Mouse (Mus musculus) cerebellum, adult 11-12 months (tissue): ENCODE measurements around the gene Tcf20.

Source experiments
- DNase-seq: peaks from one replicate; pipeline ENCODE4 v3.0.0; 2022

The Tcf20 gene

DNA sequence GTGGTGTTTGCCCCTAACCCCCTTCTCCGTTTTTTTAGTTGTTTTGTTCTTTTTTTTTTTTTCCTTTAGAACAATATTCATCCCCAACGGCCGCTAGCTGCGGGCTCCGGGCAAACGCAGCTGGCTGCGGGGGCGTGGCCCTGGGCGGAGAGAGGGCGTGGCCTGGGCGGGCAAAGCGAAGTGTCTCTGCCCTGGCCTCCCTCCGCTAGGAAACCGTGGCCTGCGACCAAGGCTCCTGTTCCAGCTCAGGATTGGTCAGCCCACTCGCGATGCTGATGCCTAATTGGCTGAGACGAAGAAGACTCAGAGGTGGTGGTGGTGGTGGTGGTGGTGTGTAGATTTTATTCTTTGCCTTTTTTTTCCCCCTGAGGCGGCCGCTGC, at the start of gene Tcf20:
Tcf20 (minus strand) TSS at position 141 of the 381 bp plus-strand sequence.
- DNase-seq: peak; percentile 71

DNA sequence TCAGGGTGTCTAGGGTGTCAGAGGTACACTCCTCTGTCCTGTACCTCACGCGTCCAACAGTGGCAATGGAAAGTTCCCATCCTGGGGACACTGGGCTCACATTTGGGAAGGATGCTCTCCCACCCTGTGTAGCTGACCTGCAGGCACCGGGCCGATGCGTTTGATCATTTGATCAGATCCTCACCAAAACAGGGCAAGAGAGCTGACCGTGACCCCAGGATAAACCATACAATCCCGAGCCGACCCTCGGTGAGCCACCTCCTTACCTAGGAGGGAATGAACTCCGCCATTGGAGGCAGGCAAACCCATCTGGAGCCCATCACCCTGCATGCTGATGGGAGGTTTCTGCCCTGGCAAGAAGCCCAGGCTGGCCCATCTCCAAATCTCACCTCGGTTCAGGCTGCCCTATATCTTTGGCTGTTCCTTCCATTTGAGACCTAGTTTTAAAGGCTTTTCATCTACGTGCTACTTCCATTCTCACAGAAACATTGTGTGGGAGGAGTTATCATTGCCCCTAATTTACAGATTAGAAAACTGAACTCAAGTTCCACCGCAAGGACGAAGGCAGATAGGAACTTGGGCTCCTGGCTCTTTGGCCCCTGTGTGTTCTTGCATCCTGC, 49.3 kb upstream of the Tcf20 start:
- peak; percentile 57 for DNase-seq

DNA sequence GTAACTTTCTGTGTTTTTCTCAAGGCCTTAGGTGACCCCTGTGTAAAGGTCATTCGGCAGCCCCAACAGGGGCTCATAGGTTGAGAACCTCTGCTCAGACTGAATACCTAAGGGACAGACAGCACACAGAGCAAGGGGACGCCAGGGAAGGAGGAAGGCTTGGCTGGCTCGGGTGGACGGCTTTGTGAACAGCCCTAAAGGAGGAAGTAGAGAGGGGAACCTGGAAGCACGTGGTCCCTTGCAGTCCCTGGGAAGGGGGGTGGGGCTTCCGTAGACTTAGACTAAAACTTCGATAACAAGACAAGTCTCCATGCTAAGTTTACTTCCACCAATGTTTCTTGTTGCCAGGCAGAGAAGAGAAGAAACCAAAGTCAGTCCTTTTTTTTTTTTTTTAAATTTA, 48.4 kb upstream of the Tcf20 start:
- no peak for DNase-seq

DNA sequence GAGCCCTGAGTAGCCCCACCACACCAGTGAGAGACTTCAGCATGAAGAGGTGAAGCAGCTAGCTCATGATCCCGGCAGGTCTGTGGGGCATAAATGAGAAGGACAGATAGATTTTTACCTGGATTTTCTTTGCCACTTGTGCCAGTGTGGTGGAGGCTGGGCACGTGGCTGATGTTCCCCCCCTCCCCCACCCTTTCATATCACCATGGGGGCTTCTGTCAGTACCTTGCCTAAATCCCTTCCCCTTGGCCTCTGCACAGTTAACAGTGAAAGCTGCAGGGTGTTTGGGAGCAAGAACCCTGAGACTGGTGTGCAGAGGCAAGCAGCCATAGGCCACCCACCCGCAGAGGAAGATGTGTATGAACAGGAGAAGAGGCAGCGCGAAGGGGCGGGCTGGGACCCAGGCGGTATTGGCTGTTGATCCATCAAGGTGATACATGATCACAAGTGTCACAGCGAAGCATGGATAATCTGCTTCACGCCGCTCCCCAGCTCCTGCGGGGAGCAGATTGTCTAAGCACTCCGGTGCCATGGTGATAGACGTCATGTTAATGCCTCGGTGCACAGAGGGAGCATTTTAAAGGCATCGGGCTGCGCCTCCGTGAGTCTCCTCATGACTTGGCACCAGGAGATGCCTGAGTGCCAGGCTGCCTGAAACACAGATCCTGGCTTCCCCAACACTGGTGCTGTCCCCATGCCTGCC, 46.8 kb upstream of the Tcf20 start:
- DNase-seq: peak; percentile 62

DNA sequence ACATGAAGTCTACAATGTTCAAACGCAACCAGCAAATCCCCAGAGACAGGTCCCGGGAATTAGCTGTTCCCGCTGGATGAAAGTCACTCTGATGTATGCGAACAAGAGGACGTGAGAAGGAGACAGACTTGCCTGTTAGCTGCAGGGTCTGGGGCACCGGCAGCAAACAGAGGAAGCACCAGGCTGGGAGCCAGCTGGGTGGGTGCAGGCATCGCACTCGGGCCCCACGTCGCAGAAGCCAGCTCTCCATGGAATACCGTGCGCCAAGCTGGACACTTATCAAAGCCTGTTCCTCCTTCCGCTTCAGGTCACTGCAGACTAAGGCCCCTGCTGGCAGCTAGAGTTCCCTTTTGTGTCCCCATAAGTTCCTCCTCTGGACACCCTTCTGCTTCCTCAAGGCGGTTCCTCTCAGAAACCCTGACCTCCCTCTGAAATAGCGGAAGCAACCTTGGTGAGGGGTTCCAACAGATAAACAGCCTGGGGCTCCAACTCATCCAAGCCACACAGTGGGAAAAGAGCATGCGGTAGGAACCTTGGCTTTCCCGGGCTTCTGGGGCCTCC, 45.4 kb upstream of the Tcf20 start, which contains the start of gene Nfam1:
Nfam1 (minus strand) TSS at position 326 of the 561 bp plus-strand sequence.
- DNase-seq: no peak

DNA sequence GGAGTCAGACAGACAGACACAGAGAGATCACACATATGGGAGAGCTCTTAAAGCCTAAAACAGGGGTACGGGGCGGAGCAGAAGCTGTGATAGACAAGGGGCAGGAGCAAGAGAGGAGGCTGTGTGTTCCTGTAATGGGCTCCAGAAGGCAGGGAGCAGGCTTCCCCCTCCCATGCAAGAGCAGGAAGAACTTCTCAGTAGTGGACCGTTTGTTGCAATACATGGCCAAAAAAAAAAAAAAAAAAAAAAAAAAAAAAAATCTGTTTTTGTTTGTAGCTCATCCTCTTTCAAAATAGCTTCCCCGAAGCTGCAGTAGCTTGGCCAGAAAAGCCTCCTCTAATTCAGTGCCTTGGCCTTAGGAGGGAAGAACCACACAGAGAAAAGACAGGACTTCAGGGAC, 43.2 kb upstream of the Tcf20 start:
- no peak for DNase-seq

DNA sequence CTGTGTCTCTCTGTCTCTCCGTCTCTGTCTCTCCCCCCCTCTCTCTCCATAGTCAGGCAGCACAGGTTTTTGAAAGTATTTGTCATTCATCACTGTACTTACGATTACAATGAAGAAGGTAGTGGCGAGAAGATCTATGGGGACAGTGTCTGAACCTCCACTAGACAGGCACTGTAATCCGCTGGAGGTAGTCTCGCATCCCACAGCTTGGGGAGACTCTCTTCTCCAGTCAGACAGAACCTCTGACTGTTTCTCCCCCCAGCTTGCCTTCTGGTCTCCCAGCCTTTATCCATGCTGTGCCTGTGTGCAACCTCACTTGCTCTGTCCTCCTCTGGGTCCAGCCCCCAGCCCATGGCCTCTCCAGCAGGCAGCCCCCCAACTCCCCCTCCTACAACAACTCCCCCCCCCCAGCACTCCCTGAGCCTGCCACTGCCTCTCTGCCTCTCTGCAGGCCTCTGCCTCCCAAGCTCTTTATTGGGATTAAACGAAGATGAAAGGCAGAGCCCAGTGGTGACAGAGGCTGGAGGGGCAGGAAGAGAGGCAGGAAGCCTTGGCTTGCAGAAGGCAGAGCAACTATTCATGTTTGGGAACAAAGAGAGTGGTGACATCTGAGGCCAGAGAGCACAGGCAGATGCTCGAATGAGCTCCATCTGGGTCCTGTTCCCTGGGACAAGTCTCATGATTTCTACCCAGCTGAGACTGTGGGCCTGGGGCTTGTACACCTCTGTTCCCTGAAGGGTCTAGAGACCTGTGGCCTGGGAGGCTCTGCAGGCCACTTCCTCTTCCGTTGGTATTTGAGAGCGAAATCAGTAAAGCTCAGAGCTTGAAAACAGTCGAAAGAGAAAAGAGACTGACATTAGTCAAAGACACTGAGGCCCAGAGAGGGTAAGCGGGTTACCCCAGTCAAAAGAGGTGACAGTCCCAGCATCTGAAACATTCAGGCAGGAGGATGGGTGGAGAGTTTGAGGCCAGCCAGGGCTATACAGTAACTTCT, 42.4 kb upstream of the Tcf20 start:
- DNase-seq: no peak

DNA sequence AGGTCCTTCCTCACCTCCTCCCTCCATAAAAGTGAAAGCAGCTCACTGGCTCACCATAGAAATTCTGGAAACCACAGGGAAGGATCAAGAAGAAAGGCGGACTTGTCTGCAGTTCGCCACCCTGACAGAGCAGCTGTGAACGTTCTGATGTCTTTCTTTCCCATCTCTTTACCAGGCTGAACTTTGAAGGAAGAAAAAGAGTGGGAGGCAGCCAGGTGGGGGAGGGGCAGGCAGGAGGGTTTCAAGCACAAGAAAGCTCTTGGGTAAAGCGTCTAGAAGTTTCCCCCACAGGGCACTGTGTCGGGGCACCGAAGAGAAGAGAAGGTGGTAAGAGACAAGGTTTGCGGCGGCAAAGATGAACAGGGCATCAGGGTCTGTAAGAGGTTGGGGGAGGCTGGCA, 38.5 kb upstream of the Tcf20 start:
- no peak for DNase-seq

DNA sequence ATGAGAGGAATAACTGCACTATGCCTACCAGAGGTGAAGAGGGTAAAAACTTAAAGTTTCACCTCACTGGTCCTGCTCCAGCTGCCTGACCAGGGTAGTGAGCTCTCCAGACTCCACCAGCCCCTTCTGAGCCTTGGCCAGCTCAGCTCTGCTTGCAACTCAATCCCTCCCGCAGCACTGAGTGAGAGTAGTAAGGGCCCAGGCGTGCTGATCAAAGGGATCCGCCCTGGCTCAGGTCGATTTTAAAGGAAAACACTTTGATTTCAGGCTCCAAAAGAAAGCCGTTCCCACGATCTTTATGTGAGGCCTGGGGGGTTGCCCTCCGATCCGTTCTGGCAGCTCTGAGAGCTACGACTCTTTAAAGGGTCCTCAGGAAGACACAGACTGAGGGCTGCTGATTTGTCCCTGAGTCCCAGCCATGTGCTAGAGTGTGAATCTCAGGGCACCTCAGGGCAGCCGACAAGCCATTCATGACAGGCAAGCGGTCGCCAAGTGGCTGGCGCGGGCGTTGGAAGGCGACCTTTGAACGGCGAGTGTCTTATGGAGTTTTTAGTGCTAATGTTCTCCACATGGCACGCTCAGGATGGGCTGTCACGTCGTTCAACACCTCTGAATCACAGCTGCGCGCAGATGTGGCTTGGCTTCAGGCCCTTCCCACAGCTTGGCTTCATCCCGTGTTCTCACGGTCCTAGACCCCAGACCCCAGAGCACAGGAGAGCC, 37.5 kb upstream of the Tcf20 start:
- no peak for DNase-seq

DNA sequence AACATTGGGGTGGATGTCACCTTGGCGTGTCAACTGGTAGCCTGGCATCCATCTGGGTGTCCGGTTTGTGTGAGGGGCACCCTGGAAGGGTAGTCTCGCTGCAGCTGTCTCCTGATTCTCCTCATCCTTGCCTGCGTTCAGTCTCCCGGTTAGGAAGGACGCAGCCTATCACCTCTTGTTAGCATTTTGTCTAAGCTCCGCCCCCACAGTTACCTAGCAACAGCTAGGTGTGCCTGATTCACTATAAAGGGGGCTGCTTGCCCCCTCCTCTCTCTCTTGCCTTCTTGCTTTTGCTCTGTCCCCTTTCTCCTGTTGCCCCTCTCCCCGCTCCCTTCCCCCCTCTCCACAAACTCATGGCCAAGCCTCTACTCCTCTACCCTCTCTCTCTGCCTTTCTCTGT, 35.3 kb upstream of the Tcf20 start:
- no peak for DNase-seq

DNA sequence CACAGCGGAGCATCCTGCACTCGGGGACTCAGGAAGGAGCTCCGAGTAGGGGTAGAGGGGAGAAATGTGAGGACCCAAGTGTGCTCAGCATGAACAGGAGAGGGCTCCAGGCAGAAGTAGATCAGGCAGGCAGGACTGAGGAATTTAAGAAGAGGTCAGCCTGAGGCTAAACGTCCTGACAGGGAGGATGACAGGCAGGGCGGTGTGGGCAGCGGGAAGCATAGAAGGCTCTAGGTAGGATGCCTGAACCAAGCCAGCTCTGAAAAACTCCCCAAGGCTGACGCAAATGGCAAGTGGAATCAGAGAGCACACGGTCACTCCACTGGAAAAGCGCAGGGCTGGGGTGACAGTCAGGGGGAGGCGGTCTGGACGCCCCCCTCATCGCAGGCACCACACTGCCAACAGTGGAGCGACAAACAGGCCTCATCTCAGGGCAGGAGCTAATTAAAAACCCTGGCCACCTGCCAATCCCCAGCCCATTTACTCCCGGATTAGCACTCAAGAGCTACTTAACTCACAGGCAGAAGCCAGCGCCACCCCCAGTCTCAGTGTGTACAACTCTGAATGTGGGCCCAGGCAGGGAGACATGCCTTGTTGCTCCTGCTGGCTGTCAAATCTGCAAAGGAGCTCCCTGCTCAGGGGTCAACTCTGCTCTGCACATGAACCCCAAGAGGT, 23.5 kb upstream of the Tcf20 start:
- DNase-seq: no peak

DNA sequence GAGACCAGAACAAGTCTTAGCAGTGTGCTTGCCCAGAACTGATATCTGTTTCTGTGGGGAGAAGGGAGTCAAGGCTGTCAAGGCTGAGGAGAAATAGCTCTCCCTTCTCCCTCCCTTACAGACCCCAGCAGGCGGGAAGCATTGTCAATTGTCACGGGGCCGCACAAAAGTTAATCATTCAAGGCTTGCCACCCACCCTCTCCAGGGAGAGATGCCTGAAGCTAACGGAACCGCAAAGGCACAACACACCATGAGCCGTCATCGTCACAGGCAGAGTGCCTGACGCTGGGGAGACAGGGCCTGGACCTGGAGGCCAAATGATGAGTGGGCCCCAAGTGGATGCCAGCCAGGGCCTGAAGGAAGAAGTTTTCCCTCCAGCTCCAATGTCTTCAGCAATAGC, 22.8 kb upstream of the Tcf20 start:
- no peak for DNase-seq

DNA sequence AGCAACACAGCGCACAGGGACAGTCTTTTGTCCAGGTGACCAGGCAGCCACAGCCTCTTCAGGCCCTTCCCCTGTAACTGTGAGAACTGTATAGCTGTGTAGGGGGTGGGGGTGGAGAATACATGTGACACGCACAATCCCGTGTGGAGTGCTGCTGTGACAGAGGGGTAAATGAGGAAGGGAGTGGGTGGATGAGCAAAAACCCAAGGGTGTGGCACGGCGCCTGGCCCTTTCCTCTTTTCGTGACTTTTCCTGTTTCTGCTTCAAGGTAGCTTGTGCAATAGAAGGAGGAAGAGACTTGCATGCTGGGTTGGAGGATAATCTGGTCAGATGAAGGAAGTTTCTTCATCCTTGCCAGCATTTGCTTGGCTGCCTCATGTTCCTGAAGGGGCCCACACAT, 21.9 kb upstream of the Tcf20 start:
- DNase-seq: no peak

DNA sequence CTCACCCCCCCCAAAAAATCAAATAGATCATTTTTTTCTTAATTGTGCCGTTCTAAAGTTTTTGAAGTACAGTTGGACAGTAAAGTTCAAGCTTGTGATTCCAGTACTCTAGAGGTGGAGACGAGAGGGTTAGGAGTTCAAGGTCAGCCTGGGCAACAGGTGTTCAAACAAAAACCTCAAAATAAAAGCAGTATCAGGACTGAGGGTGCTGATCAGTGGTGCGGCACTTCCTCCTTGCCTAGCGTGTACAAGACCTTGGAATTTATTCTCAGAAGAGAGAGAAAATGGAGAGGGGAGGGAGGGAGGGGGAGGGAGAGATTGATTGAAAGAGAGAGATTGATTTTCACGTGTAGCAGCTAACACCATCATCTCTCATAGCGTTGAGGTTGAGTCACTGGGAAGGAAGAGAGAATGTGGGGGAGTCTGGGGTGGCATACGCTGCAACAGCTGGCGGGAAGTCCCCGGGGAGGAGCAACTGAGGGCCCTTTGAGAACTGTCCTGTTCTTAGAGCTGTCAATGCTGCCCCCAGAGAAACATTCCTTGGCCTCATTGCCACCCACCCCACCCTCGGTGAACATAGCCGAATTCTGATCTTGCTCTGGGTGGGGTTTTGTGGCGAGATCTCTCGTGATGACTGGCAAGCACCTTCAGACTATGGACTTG, 21.2 kb upstream of the Tcf20 start:
- no peak for DNase-seq

DNA sequence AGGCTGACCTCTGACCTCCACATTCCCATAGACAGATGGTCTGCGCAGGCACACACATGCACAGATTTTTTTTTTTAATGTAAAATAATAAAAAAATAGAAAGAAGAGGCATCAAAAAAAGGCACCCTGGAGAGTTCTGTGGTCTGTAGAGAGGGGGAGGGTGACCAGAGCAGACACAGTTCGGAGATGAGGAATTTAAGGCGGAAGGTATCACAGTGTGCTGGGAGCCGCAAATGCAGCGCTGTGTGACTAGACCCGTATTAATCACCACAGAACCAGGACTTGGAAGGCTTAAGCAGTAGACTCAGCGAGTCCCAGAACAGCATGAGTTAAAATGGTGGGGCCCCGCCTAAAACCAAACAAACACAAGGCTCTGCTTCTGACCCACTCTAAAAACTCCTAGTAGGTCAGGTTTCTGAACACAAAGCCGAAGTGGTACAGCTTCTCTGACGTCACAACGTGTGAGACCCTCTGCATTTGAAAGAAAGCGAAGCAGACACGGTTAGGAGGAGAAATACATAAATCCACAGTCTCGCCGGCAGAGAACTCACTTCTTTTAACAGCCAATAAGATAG, 19.8 kb upstream of the Tcf20 start:
- DNase-seq: no peak

DNA sequence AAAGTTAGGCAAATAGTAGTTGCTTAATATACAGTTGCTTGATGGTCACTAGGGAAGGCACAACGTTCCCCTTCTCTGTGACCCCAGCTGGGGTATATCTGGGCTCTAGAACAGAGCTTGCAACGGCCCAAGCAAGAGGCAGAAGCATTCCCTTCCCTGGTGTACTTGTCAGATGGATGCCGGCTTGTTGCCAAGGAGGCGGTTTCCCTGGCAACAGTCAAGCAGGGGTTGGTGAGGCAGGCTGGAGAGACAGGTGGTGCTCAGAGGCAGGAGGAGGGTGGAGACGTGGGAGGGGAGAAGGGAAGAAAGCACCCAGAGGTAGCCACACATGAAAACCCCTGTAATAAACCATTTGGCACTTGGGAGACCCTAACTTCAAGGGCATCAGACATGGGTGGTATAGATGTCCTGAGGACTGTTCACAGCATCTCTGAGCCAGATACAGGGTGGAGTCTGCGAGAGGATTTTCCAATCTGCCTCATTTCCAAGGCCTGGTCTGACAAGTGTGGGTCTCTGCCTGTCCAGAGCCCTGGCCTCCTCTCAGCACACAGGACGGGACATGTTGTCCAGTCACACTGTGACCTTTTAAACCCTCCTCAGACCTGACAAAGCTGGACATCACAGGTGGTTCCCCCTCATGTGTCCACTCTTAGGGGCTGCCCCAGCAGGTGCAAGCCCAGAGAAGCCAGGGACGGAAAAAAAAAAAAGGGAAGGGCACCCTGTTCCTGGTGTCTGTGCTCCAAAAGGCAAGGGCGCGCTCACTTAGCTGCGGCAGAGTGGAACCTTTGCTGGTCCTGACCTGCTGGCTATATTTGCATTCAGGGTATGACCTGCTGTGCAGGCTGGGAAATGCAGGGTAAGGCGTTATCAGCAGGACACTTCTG, 15.2 kb upstream of the Tcf20 start:
- peak; percentile 81 for DNase-seq

DNA sequence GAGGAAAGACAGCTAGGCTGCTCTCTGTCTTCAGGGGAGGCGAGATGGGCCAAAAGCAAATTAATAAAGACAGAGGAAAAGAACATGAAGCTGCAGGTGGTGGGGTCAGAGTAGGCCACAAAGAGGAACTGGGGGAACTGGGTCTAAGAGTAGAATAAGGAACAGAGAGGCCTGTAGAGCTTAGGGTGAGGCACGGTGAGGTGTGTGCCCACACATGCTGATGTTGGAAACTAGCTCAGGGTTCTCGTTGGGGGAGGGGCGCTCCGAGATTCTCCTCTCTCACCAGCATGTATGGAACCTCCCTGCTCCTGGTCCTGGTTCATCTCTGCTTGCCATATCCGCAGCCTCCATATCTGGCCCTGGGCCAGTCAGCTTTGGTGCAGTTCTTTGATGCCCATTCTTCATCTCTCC, 11.1 kb upstream of the Tcf20 start:
- no peak for DNase-seq

DNA sequence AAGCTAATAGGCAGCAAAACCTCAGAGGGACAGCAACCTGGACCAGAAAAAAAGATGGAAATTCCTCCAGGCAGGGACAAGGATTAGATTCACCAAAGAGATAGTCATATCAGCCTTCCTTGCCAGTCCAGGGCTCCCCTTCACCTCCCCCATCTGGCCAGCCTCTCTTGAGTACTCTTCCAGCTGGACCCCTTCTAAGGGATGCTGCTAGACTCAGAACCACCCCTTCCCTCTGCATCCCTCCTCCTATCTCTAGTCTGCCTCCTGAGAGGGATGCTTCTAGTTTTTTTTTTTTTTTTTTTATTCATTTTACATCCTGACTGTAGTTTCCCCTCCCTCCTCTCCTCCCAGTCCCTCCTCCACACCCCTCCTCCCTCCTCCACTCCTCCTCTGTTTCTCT, 8.8 kb upstream of the Tcf20 start:
- no peak for DNase-seq

DNA sequence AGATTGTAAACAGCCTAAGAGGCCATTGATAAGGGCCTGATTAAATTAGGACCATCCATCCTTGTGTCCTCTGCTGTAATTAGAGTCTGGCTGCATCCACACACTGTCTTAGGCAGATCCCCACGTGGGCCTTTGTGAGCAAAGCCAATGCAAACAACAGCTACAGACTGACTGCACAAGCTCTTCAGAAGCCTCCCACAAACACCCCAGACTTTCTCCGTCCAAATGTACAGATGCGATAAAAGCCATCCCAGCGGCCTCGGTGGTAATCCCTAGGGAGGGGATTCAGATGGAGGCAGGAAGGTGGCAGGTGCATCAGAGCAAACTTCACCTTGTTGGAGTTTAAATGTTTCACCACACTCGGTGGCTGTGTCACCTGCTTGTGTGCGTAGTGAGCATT, 7.6 kb upstream of the Tcf20 start:
- no peak for DNase-seq

DNA sequence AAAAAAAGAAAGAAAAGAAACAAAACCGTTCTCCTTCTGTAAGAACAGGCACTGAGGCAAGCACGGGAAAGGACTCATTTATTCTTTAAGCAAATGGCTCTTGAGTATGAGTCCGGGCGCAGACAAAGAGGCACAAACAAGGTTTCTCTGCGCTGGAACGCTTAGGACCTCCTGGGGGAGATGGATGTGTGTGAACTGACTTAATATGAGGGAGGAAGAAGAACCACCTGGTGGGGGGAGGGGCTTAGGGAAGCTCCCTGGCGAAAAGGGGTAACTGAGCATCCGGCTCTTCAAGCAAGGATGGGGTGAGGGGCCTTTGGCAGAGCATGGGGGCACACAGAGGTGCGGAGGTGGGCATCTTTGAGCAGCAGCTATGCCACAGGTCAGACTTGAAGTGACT, 5.2 kb upstream of the Tcf20 start:
- no peak for DNase-seq
